Mouse (Mus musculus) spleen, postnatal 10 days (tissue): ENCODE measurements around the gene Hdac4.

Source experiments
- DNase-seq, 2 experiments: peaks; one replicate each; pipeline ENCODE4 v3.0.0; 2021 to 2022; ENCODE audit warnings: low spot score in 2 of 2

Hdac4 gene

GRCm38 (mm10) chr1:92100371-92100891, 95.1 kb downstream of the Hdac4 start:
- DNase-seq, result no peak

- DNase-seq, result no peak
Measured at GRCm38 (mm10) chr1:92099964-92100363, 95.5 kb downstream of the Hdac4 start.

- no peak for DNase-seq
Measured at GRCm38 (mm10) chr1:92099502-92099901, 96.0 kb downstream of the Hdac4 start.

- DNase-seq, result no peak
Measured at GRCm38 (mm10) chr1:92098456-92098855, 97.0 kb downstream of the Hdac4 start.

- no peak for DNase-seq
Measured at GRCm38 (mm10) chr1:92096991-92097525, 98.4 kb downstream of the Hdac4 start.

- DNase-seq, result no peak
Measured at GRCm38 (mm10) chr1:92092286-92092685, 103.2 kb downstream of the Hdac4 start.

- DNase-seq, result no peak
Measured at GRCm38 (mm10) chr1:92087821-92088220, 107.7 kb downstream of the Hdac4 start.

GRCm38 (mm10) chr1:92087343-92087742, 108.2 kb downstream of the Hdac4 start:
- DNase-seq, result no peak

- DNase-seq, result no peak
Measured at GRCm38 (mm10) chr1:92086841-92087240, 108.7 kb downstream of the Hdac4 start.

GRCm38 (mm10) chr1:92086277-92086813, 109.2 kb downstream of the Hdac4 start:
- no peak for DNase-seq

DNA sequence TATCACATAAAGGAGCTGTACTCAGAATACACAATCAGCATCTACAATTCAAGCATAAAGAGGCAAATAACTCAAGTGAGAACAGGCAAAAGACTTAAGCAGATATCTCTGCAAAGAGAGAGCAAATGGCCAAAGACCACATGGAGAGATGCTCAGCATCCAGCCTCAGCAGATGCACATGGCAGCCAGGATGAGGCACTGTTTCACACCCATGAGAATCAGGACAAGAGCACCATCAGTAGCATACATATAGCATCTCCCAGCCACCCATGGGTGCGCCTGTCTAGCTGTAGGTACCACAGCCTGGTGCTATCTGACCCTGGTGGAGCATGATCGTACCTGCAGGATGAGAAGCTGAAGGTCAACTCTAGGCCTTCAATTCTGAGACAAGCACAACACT, 110.8 kb downstream of the Hdac4 start:
- DNase-seq, result no peak

DNA sequence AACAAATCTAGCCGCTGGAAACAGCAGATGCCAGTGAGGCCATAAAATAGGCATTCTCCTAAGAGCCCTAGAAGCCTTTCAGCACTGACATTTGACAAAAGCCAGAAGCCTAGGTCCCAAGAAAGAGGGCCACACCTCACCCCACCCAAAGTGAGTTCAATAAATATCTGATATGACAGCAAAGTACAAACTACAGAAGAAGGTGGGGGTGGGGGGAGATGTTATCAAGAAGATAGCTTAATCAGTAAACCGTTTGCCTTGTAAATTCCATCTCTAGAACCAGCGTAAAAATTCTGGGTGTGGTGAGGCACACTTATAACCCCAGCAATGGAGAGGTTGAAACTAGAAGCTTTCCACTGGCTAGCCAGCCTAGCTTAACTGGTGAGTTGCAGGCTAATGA, 111.5 kb downstream of the Hdac4 start:
- no peak for DNase-seq

DNA sequence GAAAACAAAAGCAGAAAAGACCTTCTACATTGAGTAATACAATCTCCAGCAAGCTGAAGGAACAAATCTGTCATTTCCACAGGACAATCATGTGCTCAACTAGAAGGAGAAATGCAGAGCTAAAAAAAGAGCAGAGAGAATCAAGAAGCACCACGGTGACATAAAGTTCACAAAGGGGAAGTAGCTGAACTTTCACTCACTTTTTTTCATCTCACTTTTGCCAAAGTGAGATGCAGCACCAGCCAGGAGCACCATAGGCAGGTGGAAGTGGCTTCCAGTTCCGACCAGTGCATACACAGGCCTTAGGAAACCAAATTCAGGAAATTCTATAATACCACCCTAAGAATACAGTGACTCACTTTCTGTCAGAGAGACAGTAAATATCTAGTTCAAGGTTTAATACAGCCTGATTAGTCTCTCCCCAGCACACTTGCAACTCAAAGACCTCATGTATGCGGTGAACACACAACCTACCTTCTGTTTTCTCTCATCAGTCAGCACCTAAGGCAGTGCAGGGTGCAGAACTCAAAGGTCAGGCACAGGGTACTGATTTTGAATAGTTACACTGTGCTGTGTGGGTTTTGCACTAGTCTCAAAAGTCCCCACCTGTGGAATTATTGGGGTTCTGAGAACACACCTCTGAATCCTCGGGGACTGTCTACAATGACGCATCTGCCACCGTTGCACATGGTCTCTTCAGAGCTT, 112.5 kb downstream of the Hdac4 start:
- no peak for DNase-seq

DNA sequence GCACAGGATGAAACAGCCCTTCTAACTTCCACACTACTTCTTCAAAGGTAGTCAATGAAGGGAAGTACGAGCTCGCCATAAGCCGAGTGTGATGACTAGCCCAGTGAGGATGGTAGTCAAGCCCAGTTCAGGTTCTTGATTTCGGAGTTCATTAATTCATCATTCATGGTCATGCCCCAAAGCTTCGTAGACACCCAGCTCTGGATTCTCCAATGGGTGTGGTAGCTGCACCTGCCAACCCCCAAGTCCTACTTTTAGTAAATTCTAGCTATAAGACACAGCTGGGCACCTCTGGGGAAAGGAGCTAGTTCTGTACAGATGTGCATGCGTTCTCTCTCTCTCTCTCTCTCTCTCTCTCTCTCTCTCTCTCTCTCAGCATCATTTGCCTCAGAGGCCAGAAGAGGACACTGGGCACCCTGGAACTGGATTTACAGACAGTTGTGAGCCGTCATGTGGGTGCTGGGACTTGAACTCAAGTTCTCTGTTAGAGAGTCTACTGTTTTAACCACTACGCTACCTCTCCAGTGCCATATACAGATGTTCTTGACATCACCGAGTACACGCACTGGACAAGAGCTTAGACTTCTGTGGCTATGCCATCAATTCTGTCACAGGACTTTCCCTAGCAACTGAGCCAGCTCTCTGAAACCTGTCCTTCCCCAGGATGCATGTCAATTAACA, 113.2 kb downstream of the Hdac4 start:
- DNase-seq, result no peak

- DNase-seq, result peak in 1 of 2 experiments; percentile 60
Measured at GRCm38 (mm10) chr1:92079982-92080537, 115.4 kb downstream of the Hdac4 start.

DNA sequence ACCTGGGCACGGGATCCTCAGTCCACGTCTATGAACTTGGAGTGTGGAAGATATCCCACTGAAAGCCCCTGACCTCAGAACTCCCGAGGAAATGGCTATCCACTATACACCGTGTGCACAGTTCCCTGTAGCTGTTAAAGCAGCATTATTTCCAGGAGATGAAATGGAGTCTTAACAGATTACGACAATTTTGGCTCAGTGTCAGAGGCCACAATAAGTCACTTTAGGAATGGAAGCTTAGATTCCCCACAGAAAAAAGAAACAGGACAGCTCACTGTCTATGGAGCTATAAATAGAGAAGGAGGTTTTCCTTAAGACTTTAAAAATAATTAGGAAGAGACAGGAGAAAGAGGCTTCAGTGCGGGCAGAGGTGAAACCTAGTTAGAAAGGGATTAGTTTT, 120.2 kb downstream of the Hdac4 start:
- no peak for DNase-seq

GRCm38 (mm10) chr1:92074655-92075054, 120.8 kb downstream of the Hdac4 start:
- DNase-seq, result no peak

- DNase-seq, result no peak
Measured at GRCm38 (mm10) chr1:92069932-92070677, 125.4 kb downstream of the Hdac4 start.

- DNase-seq, result no peak
Measured at GRCm38 (mm10) chr1:92069464-92069863, 126.0 kb downstream of the Hdac4 start.

DNA sequence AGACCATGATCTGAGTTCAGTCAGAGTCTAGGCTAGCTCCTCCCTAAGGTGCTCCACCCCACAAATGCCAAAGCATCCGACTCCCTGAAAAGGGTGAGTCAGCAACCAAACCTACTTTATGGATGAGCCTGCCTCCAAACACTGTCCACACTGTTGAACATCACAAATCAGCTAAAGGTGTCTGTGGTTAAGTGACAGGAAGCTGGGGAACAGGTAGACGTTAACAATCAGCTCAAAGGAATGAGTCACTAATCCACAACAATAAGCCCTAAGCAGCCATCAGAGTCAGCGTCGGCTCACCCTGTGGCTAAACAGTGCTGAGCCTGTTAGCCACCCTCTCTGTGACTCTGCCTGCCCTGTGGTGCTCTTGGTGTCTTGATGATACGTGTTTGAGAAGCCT, 131.2 kb downstream of the Hdac4 start:
- DNase-seq, result no peak

DNA sequence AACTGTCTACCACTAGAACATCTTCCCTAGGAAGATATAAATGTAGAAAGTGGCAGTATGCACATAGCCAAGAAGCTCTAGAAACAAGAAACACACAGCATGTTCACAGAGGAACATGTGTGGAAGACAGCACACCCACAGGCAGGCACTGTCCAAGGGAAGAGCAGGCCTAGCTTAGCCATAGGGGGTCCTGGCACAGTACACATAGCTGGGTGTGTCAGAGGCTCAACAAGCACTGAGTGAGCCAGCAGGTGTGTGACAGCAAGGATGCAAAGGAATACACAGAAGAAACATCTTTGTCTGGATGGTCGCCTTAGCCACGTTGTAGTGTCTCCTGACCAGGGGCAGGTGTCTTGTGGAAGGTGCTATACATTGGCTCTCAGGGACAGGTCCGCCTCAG, 132.2 kb downstream of the Hdac4 start:
- no peak for DNase-seq
